Mouse (Mus musculus) neural tube, embryonic 13.5 days (tissue): ENCODE measurements around the gene Atp1a2. TPM values are rescaled to one million over a fixed set of nuclear protein-coding genes. Genes with fewer than 3 reads are reported as not detected.

ENCODE experiments used
- ATAC-seq: fragments of 200-750 bp; cut with Nextera tagmentation; 2 replicates; pipeline ENCODE4 v1.8.0; 2017; ENCODE audit warnings: low read depth, mild to moderate bottlenecking, moderate TSS enrichment, moderate library complexity
- H3K27ac ChIP-seq: fragments of 300-500 bp; sonication (generic); replicated peaks from 2 replicates; pipeline ENCODE4 v1.5.1; 2015; ENCODE audit warnings: moderate library complexity, mild to moderate bottlenecking, inconsistent platforms
- H3K27me3 ChIP-seq: fragments of 300-500 bp; sonication (generic); 2 replicates; pipeline ENCODE4 v1.6.1; 2015; ENCODE audit warnings: mild to moderate bottlenecking, inconsistent platforms
- H3K36me3 ChIP-seq: fragments of 300-500 bp; sonication (generic); 2 replicates; pipeline ENCODE4 v1.6.1; 2015; ENCODE audit warnings: mild to moderate bottlenecking, inconsistent platforms
- H3K4me1 ChIP-seq: fragments of 300-500 bp; sonication (generic); replicated peaks from 2 replicates; pipeline ENCODE4 v1.6.1; 2015; ENCODE audit warnings: inconsistent platforms
- H3K4me2 ChIP-seq: fragments of 300-500 bp; sonication (generic); 2 replicates; pipeline ENCODE4 v1.6.1; 2015; ENCODE audit warnings: inconsistent platforms, mild to moderate bottlenecking, moderate library complexity
- H3K4me3 ChIP-seq: fragments of 300-500 bp; sonication (generic); 2 replicates; pipeline ENCODE4 v1.5.1; 2015; ENCODE audit warnings: mild to moderate bottlenecking, inconsistent platforms
- H3K9ac ChIP-seq: fragments of 300-500 bp; sonication (generic); 2 replicates; pipeline ENCODE4 v1.6.1; 2015; ENCODE audit warnings: moderate library complexity, mild to moderate bottlenecking, inconsistent platforms
- H3K9me3 ChIP-seq: fragments of 300-500 bp; sonication (generic); 2 replicates; pipeline ENCODE4 v1.6.1; 2016; ENCODE audit warnings: inconsistent platforms
- WGBS: fragments of 180-500 bp; shearing (Covaris S2); methylation state at CpG from one replicate; pipeline ENCODE4 v1.1.7; 2015; 5-methylcytosine and 5-hydroxymethylcytosine counted together
- polyA plus RNA-seq: library from polyadenylated mRNA; unstranded; fragments of >200 nt; fragmentation: Nextera tagmentation; extraction: Ambion mirVana; gene quantifications from 2 replicates; pipeline ENCODE4 v1.2.1, GENCODE M21; 2015

Gene Atp1a2
- polyA plus RNA-seq, 1 experiment from 2014 or later, result 40.0 TPM

DNA sequence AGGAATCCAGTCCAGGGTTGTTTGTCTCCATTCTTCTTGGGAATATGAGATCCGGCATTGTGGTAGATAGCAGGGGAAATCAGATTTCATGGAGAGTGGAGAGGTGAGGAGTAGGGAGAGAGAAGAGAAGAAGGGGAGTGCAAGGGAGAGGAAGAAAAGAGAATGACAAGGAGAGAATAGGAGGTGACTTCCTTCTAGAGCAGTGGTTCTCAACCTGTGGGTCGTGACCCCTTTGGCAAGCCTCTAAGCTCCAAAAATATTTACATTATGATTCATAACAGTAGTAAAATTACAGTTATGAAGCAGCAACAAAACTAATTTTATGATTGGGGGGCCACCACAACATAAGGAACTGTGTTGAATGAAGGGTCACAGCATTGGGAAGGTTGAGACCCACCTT is 35.1 kb upstream of the Atp1a2 start:
- no peak overlapping the region for H3K9ac ChIP-seq
- no peaks in the 10 kb centered on the region for H3K36me3 ChIP-seq
- peaks cover 2% of the 10 kb centered on the region for H3K27me3 ChIP-seq
- peaks cover 18% of the 10 kb centered on the region for H3K4me1 ChIP-seq
- no peak for ATAC-seq
- 96% methylated on average over 2 of the region's 2 CpGs for WGBS
- H3K4me3 ChIP-seq, result no peak overlapping the region
- no peak overlapping the region for H3K4me2 ChIP-seq
- H3K27ac ChIP-seq, result no peak overlapping the region
- no peaks in the 10 kb centered on the region for H3K9me3 ChIP-seq

DNA sequence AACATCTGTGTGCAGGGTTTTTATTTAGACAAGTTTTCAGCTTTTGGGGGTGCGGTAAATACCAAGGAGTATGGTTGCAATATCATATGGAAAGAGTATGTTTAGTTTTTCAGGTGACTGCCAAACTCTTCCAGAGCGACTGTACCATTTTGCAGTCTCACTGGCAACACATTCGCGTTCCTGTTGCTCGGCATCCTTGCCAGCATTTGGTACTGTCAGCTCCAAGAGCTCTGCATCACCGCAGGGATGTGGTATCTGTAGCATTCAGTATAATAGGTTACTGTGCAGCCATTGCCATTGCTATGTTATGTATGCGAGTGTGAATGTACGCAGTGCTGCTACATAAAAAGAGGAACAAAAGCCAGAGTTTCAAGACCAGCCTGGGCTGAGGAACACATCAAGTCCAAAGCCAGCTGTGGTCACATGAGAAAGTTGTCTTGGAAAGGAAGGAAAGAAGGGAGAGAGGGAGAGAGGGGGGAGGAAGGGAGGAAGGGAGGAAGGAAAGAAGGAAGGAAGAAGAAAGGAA is 33.6 kb upstream of the Atp1a2 start:
- no peak overlapping the region for H3K27ac ChIP-seq
- no peak for ATAC-seq
- H3K4me3 ChIP-seq, result no peak overlapping the region
- peaks cover 14% of the 10 kb centered on the region for H3K4me1 ChIP-seq
- 64% methylated on average over 8 of the region's 8 CpGs for WGBS
- H3K4me2 ChIP-seq, result no peak overlapping the region
- no peaks in the 10 kb centered on the region for H3K36me3 ChIP-seq
- H3K9me3 ChIP-seq, result no peaks in the 10 kb centered on the region
- no peak overlapping the region for H3K9ac ChIP-seq
- peaks cover 15% of the 10 kb centered on the region for H3K27me3 ChIP-seq

DNA sequence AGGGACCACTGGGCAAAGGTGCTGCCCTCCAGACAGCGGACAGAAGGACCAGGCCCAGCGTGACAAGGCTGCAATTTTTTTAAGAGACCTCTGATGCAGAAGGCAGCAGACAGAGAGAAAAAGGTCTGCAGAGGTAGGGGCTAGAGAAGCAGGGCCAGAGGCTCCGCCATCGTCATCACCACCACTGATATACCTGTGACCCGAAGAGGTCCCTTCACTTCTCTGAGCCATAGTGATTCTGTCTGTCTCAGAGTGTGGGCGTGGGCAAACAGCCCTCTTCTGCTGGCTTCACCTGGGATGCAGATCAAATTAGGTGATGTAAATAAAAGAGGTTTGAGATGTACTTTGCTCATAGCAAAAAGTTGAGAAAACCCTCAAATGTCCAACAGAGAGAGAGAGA is 31.8 kb upstream of the Atp1a2 start:
- no peak; the same call in 1 of the 2 replicates for ATAC-seq
- Histone ChIP-seq H3K27ac (peak overlapping the region; percentile 15; the same call in 1 of the 2 replicates), H3K4me2 (peak overlapping the region; percentile 51), H3K9me3 (no peaks in the 10 kb centered on the region), H3K4me1 (peaks cover 23% of the 10 kb centered on the region), H3K27me3 (peaks cover 25% of the 10 kb centered on the region), H3K9ac (peak overlapping the region; percentile 47), H3K36me3 (no peaks in the 10 kb centered on the region), H3K4me3 (no peak overlapping the region)
- WGBS, result 67% methylated on average over 6 of the region's 6 CpGs

DNA sequence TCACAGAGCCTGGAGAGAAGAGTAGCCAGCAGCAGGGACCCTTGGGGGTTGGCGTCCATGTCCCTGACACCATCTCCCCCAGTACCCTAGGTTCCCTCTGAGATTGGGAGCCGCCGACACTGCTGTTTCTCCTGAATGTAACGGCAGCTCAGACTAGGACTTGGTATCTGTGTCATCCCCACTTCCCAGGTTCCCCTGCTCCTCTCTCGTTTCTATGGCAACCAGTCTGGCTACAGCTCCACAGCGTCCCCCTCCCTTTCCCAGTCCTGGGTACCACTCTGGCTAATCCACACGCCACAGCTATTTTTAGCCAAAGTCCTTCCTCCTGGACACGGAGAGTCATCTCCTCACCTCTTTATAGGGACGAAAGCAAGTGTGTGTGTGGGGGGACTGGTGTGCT is 31.3 kb upstream of the Atp1a2 start, which contains the start of gene Kcnj9:
Gene Kcnj9, minus strand, starts transcription at position 188 of the 400 bp plus-strand sequence.
- peak within 1 kb of the TSS; percentile 51 for H3K4me2 ChIP-seq
- peaks cover 25% of the 10 kb centered on the region for H3K27me3 ChIP-seq
- no peaks in the 10 kb centered on the region for H3K36me3 ChIP-seq
- peak; percentile 73 for ATAC-seq
- peak within 1 kb of the TSS; percentile 26 for H3K4me3 ChIP-seq
- H3K9ac ChIP-seq, result peak within 1 kb of the TSS; percentile 59
- H3K4me1 ChIP-seq, result peaks cover 23% of the 10 kb centered on the region
- 23% methylated on average over 9 of the region's 9 CpGs for WGBS
- no peaks in the 10 kb centered on the region for H3K9me3 ChIP-seq
- peak within 1 kb of the TSS; percentile 15; the same call in 1 of the 2 replicates for H3K27ac ChIP-seq

DNA sequence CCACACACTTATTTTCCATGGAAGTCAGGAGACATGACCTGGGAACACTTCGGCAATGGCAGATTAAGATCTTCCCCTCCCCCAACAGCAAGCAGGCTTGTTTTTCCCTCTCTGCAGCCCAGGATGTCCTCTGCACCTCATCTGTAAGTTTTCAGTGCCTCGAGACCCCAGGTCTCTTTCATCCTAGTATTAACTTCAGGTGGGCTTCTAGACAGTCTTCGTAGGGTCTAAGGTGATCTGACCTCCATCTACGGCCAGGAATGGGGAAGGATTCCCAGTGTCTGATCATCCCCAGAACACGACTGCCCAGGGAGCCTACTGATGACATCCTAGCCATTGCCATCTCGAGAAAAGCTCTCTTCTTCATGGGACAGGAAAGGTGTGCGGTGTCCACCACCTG is 30.6 kb upstream of the Atp1a2 start:
- Histone ChIP-seq H3K9me3 (no peaks in the 10 kb centered on the region), H3K27ac (no peak overlapping the region), H3K27me3 (peaks cover 25% of the 10 kb centered on the region), H3K36me3 (no peaks in the 10 kb centered on the region), H3K4me2 (peak overlapping the region; percentile 51), H3K9ac (no peak overlapping the region), H3K4me3 (peak overlapping the region; percentile 26), H3K4me1 (peaks cover 23% of the 10 kb centered on the region)
- 85% methylated on average over 7 of the region's 7 CpGs for WGBS
- ATAC-seq, result no peak

DNA sequence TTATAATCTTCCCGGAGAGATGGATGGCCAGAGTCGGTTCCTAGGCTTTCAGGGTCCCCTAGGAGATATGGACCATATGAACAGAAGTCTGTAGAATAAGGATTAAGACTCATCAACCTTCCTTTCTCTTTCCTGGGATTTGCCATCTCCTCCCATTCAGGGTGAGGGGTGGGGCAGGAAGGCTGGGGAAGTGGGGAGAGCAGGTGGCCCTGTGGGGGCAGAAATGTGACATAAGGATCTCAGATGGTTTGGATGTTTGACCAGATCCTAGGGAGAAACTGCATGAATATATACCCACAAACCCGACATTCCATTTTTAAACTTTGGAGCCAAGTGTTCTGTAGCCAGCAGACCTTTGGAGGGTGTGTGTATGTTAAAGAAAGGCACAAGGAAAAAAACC is 30.2 kb upstream of the Atp1a2 start:
- Histone ChIP-seq H3K9ac (no peak overlapping the region), H3K27me3 (peaks cover 25% of the 10 kb centered on the region), H3K4me3 (no peak overlapping the region), H3K4me1 (peaks cover 27% of the 10 kb centered on the region), H3K36me3 (no peaks in the 10 kb centered on the region), H3K9me3 (no peaks in the 10 kb centered on the region), H3K4me2 (no peak overlapping the region), H3K27ac (no peak overlapping the region)
- ATAC-seq, result no peak
- WGBS, result 84% methylated on average over 3 of the region's 3 CpGs

DNA sequence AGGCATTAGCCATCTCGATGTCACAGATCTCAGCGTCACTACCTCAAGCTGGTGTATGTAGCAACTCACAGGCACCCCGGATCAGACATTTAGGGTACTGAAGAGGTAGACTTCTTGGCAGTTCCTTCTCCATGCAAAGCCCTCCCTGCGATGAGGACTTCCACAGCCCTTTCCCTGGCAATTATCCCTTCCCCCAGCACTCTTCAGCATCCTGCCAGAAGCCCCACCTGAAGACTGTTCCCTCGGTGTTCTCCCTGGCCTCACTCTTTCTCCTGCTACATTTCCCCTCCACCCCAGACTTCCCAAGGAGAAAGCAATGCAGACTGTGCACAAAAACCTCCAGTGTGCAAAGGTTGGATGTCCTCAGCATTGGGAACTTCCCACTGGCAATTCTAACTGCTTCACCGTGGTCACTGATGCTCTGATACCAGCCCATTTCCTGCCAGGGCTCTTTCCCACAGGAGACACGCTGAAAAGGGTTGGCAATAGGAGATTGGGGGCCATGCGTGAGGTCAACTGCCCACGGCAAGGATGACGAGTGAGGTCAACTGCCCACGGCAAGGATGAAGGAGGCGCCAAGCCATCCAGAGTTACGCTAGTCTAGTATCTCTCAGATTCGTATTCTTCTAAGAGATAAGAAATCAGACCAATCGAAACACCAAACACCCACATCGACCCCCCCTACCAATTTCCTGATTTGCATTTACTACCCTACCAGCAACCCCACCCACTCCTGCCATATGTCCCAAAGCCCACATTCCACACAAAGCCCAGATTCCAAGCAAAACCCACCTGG is 29.5 kb upstream of the Atp1a2 start:
- H3K9ac ChIP-seq, result no peak overlapping the region
- H3K27me3 ChIP-seq, result peaks cover 25% of the 10 kb centered on the region
- H3K36me3 ChIP-seq, result no peaks in the 10 kb centered on the region
- H3K4me3 ChIP-seq, result no peak overlapping the region
- no peak overlapping the region for H3K4me2 ChIP-seq
- no peak for ATAC-seq
- H3K9me3 ChIP-seq, result no peaks in the 10 kb centered on the region
- H3K27ac ChIP-seq, result no peak overlapping the region
- 87% methylated on average over 16 of the region's 16 CpGs for WGBS
- H3K4me1 ChIP-seq, result peaks cover 30% of the 10 kb centered on the region

DNA sequence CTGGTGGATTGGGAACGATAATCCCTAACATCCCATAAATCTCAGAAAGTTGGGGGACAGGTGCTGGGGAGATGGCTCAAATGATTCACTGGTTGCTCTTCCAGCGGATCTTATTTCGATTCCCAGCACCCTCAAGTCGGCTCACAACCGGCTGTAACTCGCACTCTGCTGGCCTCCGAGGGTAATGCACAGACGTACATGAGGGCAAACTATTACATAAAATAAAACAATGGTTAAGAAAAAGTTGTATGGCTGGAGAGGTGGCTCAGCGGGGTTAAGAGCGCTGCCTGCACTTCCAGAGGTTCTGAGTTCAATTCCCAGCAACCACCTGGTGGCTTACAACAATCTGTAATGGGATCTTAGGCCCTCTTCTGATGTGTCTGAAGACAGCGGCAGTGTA is 28.8 kb upstream of the Atp1a2 start:
- H3K27me3 ChIP-seq, result peaks cover 25% of the 10 kb centered on the region
- no peak overlapping the region for H3K27ac ChIP-seq
- H3K36me3 ChIP-seq, result no peaks in the 10 kb centered on the region
- no peaks in the 10 kb centered on the region for H3K9me3 ChIP-seq
- H3K4me3 ChIP-seq, result peak overlapping the region; percentile 45
- H3K4me1 ChIP-seq, result peaks cover 30% of the 10 kb centered on the region
- 57% methylated on average over 11 of the region's 11 CpGs for WGBS
- ATAC-seq, result no peak
- H3K4me2 ChIP-seq, result peak overlapping the region; percentile 69
- H3K9ac ChIP-seq, result peak overlapping the region; percentile 70

DNA sequence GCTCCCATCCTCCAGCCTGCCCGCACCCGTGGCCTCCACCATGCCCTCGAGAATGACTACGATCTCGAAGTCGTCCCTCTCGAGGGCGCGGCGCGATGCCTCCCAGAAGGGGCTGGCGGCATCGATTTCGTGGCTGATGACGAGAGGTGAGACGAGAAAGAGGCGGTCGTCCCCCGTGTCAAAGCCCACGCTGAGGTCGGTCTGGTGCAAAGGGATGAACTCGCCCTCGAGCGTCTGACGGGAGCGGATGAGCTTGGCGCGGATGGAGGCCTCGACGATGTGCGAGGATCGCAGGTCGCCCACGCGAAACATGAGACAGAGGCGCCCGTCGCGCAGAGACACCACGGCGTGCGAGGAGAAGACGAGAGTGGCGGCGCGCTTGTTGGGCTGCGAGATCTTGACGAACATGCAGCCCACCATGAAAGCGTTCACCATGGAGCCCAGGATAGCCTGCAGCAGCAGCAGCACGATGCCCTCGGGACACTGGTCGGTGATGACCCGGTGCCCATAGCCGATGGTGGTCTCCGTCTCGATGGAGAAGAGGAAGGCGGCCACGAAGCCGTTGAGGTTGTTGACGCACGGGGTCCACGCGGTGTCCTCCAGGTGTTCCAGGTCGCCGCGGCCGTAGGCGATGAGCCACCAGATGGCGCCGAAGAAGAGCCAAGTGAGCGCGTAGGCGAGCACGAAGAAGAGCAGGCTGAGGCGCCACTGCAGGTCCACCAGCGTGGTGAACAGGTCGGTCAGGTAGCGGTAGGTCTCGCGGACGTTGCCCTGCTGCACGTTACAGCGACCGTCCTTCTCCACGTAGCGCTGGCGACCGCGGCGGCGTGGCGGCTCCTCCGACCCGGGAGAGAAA is 28.0 kb upstream of the Atp1a2 start:
- Histone ChIP-seq H3K9ac (peak overlapping the region; percentile 70), H3K4me1 (peaks cover 35% of the 10 kb centered on the region), H3K27ac (no peak overlapping the region), H3K4me2 (peak overlapping the region; percentile 69), H3K9me3 (no peaks in the 10 kb centered on the region), H3K27me3 (peaks cover 25% of the 10 kb centered on the region), H3K36me3 (no peaks in the 10 kb centered on the region), H3K4me3 (peak overlapping the region; percentile 45)
- WGBS, result 20% methylated on average over 94 of the region's 94 CpGs
- ATAC-seq, result peak; percentile 20

DNA sequence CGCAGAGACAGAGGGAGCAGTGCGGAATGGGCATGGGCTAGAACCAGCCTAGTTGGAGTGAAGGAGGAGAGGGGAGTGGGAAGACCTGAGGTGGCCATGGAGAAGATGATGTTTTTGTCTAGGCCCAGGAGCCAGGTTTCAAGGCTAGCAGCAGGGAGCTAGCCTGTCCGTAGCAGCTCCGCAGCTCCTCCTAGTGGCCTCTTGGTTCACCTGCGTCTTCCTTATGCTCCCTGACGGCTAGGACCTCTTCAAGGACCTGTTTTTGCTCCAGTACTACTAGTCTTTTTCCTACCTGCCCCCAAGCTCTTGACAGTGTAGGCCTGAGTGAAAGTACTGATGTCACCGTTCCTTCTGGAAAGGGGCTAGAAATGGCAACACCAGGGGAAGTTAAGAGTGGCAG is 26.9 kb upstream of the Atp1a2 start:
- ATAC-seq, result peak; percentile 4; the same call in 1 of the 2 replicates
- Histone ChIP-seq H3K27me3 (peaks cover 25% of the 10 kb centered on the region), H3K9me3 (no peaks in the 10 kb centered on the region), H3K36me3 (no peaks in the 10 kb centered on the region), H3K27ac (0 out of 2 replicates have a peak overlapping the region, but pooled peaks have one; percentile 7), H3K4me3 (no peak overlapping the region), H3K9ac (0 out of 2 replicates have a peak overlapping the region, but pooled peaks have one; percentile 35), H3K4me2 (no peak overlapping the region), H3K4me1 (peaks cover 47% of the 10 kb centered on the region)
- 9% methylated on average over 7 of the region's 7 CpGs for WGBS

DNA sequence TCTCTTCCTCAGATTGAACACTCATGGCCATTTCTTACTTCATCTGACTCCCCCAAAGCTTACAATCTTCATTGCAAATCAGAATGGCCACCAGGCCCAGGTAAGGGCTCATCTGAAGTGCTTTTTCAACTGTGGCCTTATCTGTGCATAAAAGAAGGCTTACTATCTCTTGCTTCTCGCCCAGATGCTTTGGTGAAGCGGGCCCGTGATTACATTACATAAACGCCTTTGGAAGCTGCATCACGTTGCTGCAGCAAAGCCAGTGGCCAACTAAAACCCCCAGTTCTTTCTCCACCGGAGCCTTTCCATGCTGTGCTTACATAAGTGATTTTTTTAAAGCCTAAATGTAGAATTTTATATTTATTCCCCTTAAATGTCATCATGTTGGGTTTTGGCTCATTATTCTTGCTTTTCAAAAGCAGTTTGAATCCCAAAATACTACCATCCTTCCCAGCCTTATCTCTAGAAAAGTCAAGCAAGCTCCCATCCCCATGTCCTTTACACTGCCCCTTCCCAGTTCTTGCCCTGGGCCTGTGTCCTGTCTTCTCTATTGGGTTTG is 26.0 kb upstream of the Atp1a2 start:
- 78% methylated on average over 6 of the region's 6 CpGs for WGBS
- no peak overlapping the region for H3K27ac ChIP-seq
- H3K4me1 ChIP-seq, result peaks cover 46% of the 10 kb centered on the region
- no peak overlapping the region for H3K4me2 ChIP-seq
- peaks cover 25% of the 10 kb centered on the region for H3K27me3 ChIP-seq
- no peaks in the 10 kb centered on the region for H3K9me3 ChIP-seq
- H3K36me3 ChIP-seq, result no peaks in the 10 kb centered on the region
- no peak overlapping the region for H3K4me3 ChIP-seq
- H3K9ac ChIP-seq, result no peak overlapping the region
- ATAC-seq, result no peak
